Mouse (Mus musculus) cortical plate, adult 2 months (tissue): Measurements from ENCODE around the gene Frmd4b. TPM values are rescaled to one million over a fixed set of nuclear protein-coding genes. Genes with fewer than 3 reads are reported as not detected.

ENCODE experiments used
- H3K27ac ChIP-seq: fragments of 200-500 bp; 2 replicates; pipeline ENCODE4 v1.5.1; 2012; ENCODE audit warnings: low read length, control low read depth, inconsistent platforms; ENCODE audit not compliant: insufficient read depth
- H3K4me1 ChIP-seq: fragments of 200-500 bp; 2 replicates; pipeline ENCODE4 v1.6.1; 2011; ENCODE audit warnings: low read length; ENCODE audit not compliant: control insufficient read depth, insufficient read depth
- H3K4me3 ChIP-seq: fragments of 200-500 bp; 2 replicates; pipeline ENCODE4 v1.5.1; 2011; ENCODE audit warnings: mild to moderate bottlenecking, low read length, control low read depth; ENCODE audit not compliant: insufficient read depth
- CTCF ChIP-seq: fragments of 200-500 bp; IDR thresholded peaks from 2 replicates; pipeline ENCODE4 v1.5.1; 2011; ENCODE audit warnings: mild to moderate bottlenecking, control low read depth, low read length; ENCODE audit not compliant: insufficient read depth; ENCODE audit errors: extremely low read depth
- POLR2A ChIP-seq: fragments of 200-500 bp; IDR thresholded peaks from 2 replicates; pipeline ENCODE4 v1.6.1; 2011; ENCODE audit warnings: mild to moderate bottlenecking, low read length, control low read depth; ENCODE audit not compliant: insufficient read depth; ENCODE audit errors: extremely low read depth
- polyA plus RNA-seq: library from polyadenylated mRNA; depleted of rRNA; stranded (reverse); fragments of >200 nt; gene quantifications from 2 replicates; pipeline ENCODE4 v1.2.3, GENCODE M21; 2012

Gene Frmd4b
- polyA plus RNA-seq, 1 experiment: 17.1 TPM

- H3K4me1 ChIP-seq: peaks cover 3% of the 10 kb centered on the region
- TF ChIP-seq CTCF (no peak), POLR2A (no peak)
- H3K4me3 ChIP-seq: no peak overlapping the region
- peak overlapping the region; percentile 79 for H3K27ac ChIP-seq
Measured at GRCm38 (mm10) chr6:97291159-97291908, 326.0 kb downstream of the Frmd4b start.

GRCm38 (mm10) chr6:97290687-97291086 lies 326.7 kb downstream of the Frmd4b start:
- H3K4me1 ChIP-seq: peaks cover 3% of the 10 kb centered on the region
- TF ChIP-seq CTCF (no peak), POLR2A (no peak)
- H3K4me3 ChIP-seq: no peak overlapping the region
- peak overlapping the region; percentile 79; the same call in 1 of the 2 replicates for H3K27ac ChIP-seq

- H3K4me3 ChIP-seq: no peak overlapping the region
- TF ChIP-seq POLR2A: no peak
- no peak overlapping the region for H3K27ac ChIP-seq
- H3K4me1 ChIP-seq: peaks cover 3% of the 10 kb centered on the region
Measured at GRCm38 (mm10) chr6:97289838-97290237, 327.5 kb downstream of the Frmd4b start.

- Histone ChIP-seq H3K4me3 (no peak overlapping the region), H3K4me1 (peaks cover 3% of the 10 kb centered on the region), H3K27ac (no peak overlapping the region)
- TF ChIP-seq POLR2A: no peak
- no peak for TF ChIP-seq CTCF
Measured at GRCm38 (mm10) chr6:97289316-97289820, 328.0 kb downstream of the Frmd4b start.

- no peak for TF ChIP-seq POLR2A
- H3K4me1 ChIP-seq: peaks cover 3% of the 10 kb centered on the region
- no peak overlapping the region for H3K4me3 ChIP-seq
- H3K27ac ChIP-seq: no peak overlapping the region
Measured at GRCm38 (mm10) chr6:97288047-97288855, 329.1 kb downstream of the Frmd4b start.

GRCm38 (mm10) chr6:97286332-97286731 lies 331.0 kb downstream of the Frmd4b start:
- H3K27ac ChIP-seq: no peak overlapping the region
- H3K4me1 ChIP-seq: peaks cover under 1% of the 10 kb centered on the region
- TF ChIP-seq CTCF: no peak
- TF ChIP-seq POLR2A: no peak
- H3K4me3 ChIP-seq: no peak overlapping the region

GRCm38 (mm10) chr6:97283676-97284075 lies 333.7 kb downstream of the Frmd4b start:
- Histone ChIP-seq H3K4me3 (no peak overlapping the region), H3K27ac (no peak overlapping the region), H3K4me1 (no peaks in the 10 kb centered on the region)
- TF ChIP-seq CTCF (no peak), POLR2A (no peak)

- Histone ChIP-seq H3K27ac (no peak overlapping the region), H3K4me1 (peaks cover 1% of the 10 kb centered on the region; the same call in 1 of the 2 replicates), H3K4me3 (no peak overlapping the region)
- TF ChIP-seq POLR2A (no peak), CTCF (no peak)
Measured at GRCm38 (mm10) chr6:97278878-97279277, 338.5 kb downstream of the Frmd4b start.

GRCm38 (mm10) chr6:97278014-97278787 lies 339.1 kb downstream of the Frmd4b start:
- Histone ChIP-seq H3K27ac (0 out of 2 replicates have a peak overlapping the region, but pooled peaks have one; percentile 11), H3K4me3 (peak overlapping the region; percentile 30), H3K4me1 (peaks cover 1% of the 10 kb centered on the region; the same call in 1 of the 2 replicates)
- peak; percentile 89 for TF ChIP-seq CTCF
- no peak for TF ChIP-seq POLR2A
